Mouse (Mus musculus) 3134 (cell line): ENCODE results near the gene Necab2.

Experiments
- DNase-seq: peaks from one replicate; pipeline ENCODE4 v3.0.0-alpha.2; 2011; ENCODE audit warnings: low spot score; ENCODE audit not compliant: insufficient read length; ENCODE audit errors: extremely low read depth

Necab2 gene

DNA sequence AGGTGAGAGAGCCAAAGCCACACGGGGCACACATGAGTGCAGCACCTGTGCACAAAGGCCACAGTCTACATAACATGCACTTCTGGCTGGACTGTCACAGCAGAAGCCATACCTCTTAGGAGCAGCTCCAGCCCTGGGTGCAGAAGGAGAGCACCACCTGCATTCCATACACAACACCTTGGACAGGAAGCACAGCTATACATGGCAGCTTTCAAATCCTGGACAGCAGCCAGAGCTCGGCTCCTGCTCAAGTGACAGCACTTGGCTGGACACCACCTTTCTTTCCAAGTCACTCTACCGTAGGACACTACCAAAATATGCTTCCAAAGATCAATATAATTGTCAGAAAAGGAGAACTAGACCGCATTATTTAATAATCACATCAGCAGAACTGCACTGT, 66.9 kb downstream of the Necab2 start:
- no peak for DNase-seq

DNA sequence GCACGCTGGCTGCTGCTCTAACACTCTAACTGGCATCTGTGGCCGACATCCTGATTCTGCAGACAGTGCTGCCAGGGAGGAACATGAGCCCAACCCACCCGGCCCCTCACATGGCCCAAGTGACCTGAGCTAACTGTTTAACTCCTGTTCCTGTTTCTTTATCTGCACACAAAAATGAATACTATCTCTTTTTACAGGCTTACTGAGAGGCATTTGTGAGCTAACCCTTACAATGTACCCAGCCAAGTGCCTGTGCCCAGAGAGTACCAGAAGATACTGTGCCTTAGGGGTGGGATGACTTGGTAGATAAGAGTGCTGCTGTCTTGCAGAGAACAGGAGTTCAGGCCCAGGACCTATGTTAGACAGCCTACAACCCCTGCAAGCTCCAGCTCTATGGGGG, 68.4 kb downstream of the Necab2 start:
- DNase-seq = no peak

GRCm38 (mm10) chr8:119515767-119516166, 69.2 kb downstream of the Necab2 start:
- no peak for DNase-seq

DNA sequence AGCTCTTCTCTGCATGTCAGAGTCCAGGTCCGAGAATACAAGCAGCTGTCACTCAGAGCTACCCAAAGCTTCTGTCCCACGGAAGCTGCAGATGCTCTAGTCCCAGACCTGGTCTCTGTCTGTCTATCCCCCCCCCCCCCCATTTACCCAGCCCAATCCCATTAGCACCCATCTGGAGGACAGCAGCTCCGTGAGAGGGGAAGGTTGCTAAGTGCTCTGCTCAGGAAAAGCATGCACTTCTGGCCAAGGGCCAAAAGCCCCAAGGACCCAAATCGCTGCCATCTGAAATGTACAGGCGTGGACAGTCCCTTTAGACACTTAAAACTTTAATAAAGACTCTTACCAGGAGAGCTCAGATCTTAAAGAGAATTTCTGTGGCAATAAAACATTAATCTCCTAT, 70.2 kb downstream of the Necab2 start:
- no peak for DNase-seq

- DNase-seq = no peak
Measured at GRCm38 (mm10) chr8:119520102-119520501, 73.6 kb downstream of the Necab2 start.
